Mouse (Mus musculus) forebrain, postnatal 0 days (tissue): Measurements from ENCODE around the gene Celf6. TPM values are rescaled to one million over a fixed set of nuclear protein-coding genes. Genes with fewer than 3 reads are reported as not detected.
A peak's percentile ranks its signal among the peaks of the same experiment; 100 is the strongest.

Experiments used
- ATAC-seq: fragments of 200-750 bp; cut with Nextera tagmentation; 2 replicates; pipeline ENCODE4 v1.8.0; 2017; ENCODE audit warnings: mild to moderate bottlenecking, moderate library complexity
- DNase-seq: peaks from one replicate; pipeline ENCODE4 v3.0.0-alpha.2; 2015
- H3K27ac ChIP-seq: fragments of 300-500 bp; sonication (generic); 2 replicates; pipeline ENCODE4 v1.5.1; 2014; ENCODE audit warnings: low read depth, mild to moderate bottlenecking, antibody characterized with exemption, low read length, moderate library complexity, mixed read lengths
- H3K27me3 ChIP-seq: fragments of 300-500 bp; sonication (generic); 2 replicates; pipeline ENCODE4 v1.6.1; 2014; ENCODE audit warnings: mild to moderate bottlenecking, low read length, mixed read lengths; ENCODE audit not compliant: insufficient read depth
- H3K36me3 ChIP-seq: fragments of 300-500 bp; sonication (generic); 2 replicates; pipeline ENCODE4 v1.6.1; 2014; ENCODE audit warnings: mild to moderate bottlenecking, moderate library complexity; ENCODE audit not compliant: insufficient read depth
- H3K4me1 ChIP-seq: fragments of 300-500 bp; sonication (generic); 2 replicates; pipeline ENCODE4 v1.6.1; 2014; ENCODE audit warnings: antibody characterized with exemption; ENCODE audit not compliant: insufficient read depth
- H3K4me2 ChIP-seq: fragments of 300-500 bp; sonication (generic); 2 replicates; pipeline ENCODE4 v1.6.1; 2014; ENCODE audit warnings: low read depth, mild to moderate bottlenecking, moderate library complexity
- H3K4me3 ChIP-seq: fragments of 300-500 bp; sonication (generic); 2 replicates; pipeline ENCODE4 v1.5.1; 2014; ENCODE audit warnings: low read depth, low read length, mixed read lengths
- H3K9ac ChIP-seq: fragments of 300-500 bp; sonication (generic); 2 replicates; pipeline ENCODE4 v1.6.1; 2014; ENCODE audit warnings: mild to moderate bottlenecking
- H3K9me3 ChIP-seq: fragments of 300-500 bp; sonication (generic); 2 replicates; pipeline ENCODE4 v1.6.1; 2016; ENCODE audit warnings: low read length
- CTCF ChIP-seq: sonication (generic); IDR thresholded peaks from 2 replicates; pipeline ENCODE4 v1.5.1; 2016; ENCODE audit warnings: antibody characterized with exemption, control low read depth, low read depth
- WGBS: fragments of 180-500 bp; shearing (Covaris S2); extraction: QIAGEN DNeasy Blood & Tissue Kit; methylation state at CpG from one replicate; pipeline ENCODE4 v1.1.7; 2014; 5-methylcytosine and 5-hydroxymethylcytosine counted together
- polyA plus RNA-seq: library from polyadenylated mRNA; unstranded; fragments of >200 nt; fragmentation: Nextera tagmentation; extraction: Ambion mirVana; gene quantifications from 2 replicates; pipeline ENCODE4 v1.2.1, GENCODE M21; 2015
- total RNA-seq: library from RNA; depleted of rRNA; stranded (reverse); fragments of >200 nt; gene quantifications from 2 replicates; pipeline ENCODE4 v1.2.3, GENCODE M21; 2014

Gene Celf6
- total and polyA plus RNA-seq, 2 experiments from 2014 or later: 41.7 to 97.6 TPM

DNA sequence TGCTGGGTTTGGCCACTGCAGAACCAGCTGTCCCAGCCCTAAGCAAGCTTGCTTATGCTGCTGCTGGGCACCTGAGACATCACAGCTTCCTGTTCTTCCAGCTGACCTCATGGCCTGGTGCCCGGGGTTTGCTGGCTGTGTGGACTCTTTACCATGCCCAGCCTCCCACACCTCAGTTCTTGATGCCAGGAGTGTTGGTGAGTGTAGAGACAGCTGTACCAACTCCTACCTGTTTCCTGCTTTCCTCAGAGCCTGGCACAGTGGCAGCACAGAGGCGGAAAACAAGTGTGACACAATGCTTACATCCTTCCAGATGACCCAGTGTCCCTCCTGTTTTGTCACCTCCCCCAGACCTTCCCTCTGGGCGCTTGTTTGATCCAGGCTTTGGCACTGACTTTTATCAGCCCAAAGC is 26.1 kb upstream of the Celf6 start:
- 87% methylated on average over 3 of the region's 3 CpGs for WGBS
- no peaks in the 10 kb centered on the region for H3K9me3 ChIP-seq
- H3K27ac ChIP-seq: no peak overlapping the region
- no peak overlapping the region for H3K9ac ChIP-seq
- 0 out of 2 replicates have a peak, but pooled peaks cover 17% of the 10 kb centered on the region for H3K36me3 ChIP-seq
- no peak for TF ChIP-seq CTCF
- H3K4me1 ChIP-seq: no peaks in the 10 kb centered on the region
- no peak overlapping the region for H3K4me2 ChIP-seq
- H3K27me3 ChIP-seq: no peaks in the 10 kb centered on the region
- DNase-seq: no peak
- H3K4me3 ChIP-seq: no peak overlapping the region
- no peak for ATAC-seq

- H3K4me1 ChIP-seq: no peaks in the 10 kb centered on the region
- 0 out of 2 replicates have a peak, but pooled peaks cover 21% of the 10 kb centered on the region for H3K36me3 ChIP-seq
- no peak overlapping the region for H3K4me2 ChIP-seq
- no peak overlapping the region for H3K9ac ChIP-seq
- TF ChIP-seq CTCF: no peak
- no peak overlapping the region for H3K4me3 ChIP-seq
- ATAC-seq (no peak), DNase-seq (no peak)
- 79% methylated on average over 5 of the region's 5 CpGs for WGBS
- H3K27ac ChIP-seq: no peak overlapping the region
- no peaks in the 10 kb centered on the region for H3K9me3 ChIP-seq
- H3K27me3 ChIP-seq: no peaks in the 10 kb centered on the region
These were observed 25.1 kb upstream of the Celf6 start for GRCm38 (mm10) chr9:59552610-59553009.

- H3K9me3 ChIP-seq: no peaks in the 10 kb centered on the region
- no peak overlapping the region for H3K4me3 ChIP-seq
- no peak for TF ChIP-seq CTCF
- H3K36me3 ChIP-seq: peaks cover 31% of the 10 kb centered on the region
- no peak overlapping the region for H3K4me2 ChIP-seq
- no peak overlapping the region for H3K9ac ChIP-seq
- no peaks in the 10 kb centered on the region for H3K4me1 ChIP-seq
- H3K27ac ChIP-seq: no peak overlapping the region
- DNase-seq: no peak
- WGBS: 85% methylated on average over 4 of the region's 4 CpGs
- no peak for ATAC-seq
- H3K27me3 ChIP-seq: no peaks in the 10 kb centered on the region
These were observed 24.0 kb upstream of the Celf6 start for GRCm38 (mm10) chr9:59553719-59554118.

DNA sequence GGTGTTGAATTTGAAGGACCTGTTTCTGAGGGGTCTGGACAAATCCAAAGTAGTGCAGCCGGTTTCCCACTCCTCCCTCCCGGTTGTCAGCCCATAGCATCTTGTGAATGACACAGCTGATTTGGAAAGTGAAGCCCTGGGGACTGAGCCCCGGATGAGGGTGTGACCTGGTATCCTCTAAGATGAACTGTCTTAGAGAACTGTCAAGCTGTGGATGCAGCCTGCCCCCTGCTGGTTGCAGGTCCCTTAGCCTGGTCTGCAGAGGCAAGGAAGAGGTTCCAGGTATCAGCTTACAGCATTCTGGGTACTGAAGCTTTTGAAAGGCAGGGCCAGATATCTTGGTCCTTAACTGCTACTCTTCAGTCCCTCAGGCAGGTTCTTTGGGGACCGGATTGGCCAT is 12.1 kb upstream of the Celf6 start:
- ATAC-seq: peak; percentile 67
- no peaks in the 10 kb centered on the region for H3K4me1 ChIP-seq
- no peaks in the 10 kb centered on the region for H3K27me3 ChIP-seq
- no peak overlapping the region for H3K4me2 ChIP-seq
- no peak overlapping the region for H3K9ac ChIP-seq
- WGBS: 34% methylated on average over 4 of the region's 4 CpGs
- no peaks in the 10 kb centered on the region for H3K9me3 ChIP-seq
- DNase-seq: peak; percentile 65
- no peak overlapping the region for H3K4me3 ChIP-seq
- H3K36me3 ChIP-seq: peaks cover 48% of the 10 kb centered on the region
- peak; percentile 80 for TF ChIP-seq CTCF
- H3K27ac ChIP-seq: no peak overlapping the region

DNA sequence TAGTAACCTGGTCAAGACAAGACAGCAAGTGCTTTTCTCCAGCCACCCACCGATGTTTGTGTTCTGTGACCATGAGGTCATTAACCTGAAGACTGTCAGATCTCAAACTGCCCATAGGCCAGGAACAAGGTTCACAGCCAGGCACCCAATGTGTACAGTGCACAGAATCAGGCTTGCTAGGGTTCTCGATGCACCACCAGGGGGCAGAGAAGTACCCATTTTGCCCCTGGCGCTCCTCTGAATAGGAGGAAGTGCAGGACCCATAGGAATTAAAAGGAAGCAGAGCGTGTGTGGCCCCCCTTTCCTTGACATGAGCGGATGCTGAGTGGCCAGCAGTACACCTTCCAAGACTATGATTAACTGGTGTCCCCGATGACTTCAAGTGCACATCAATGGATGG is 10.6 kb upstream of the Celf6 start:
- H3K4me3 ChIP-seq: no peak overlapping the region
- no peaks in the 10 kb centered on the region for H3K4me1 ChIP-seq
- peak; percentile 91 for TF ChIP-seq CTCF
- WGBS: 39% methylated on average over 6 of the region's 6 CpGs
- peaks cover 36% of the 10 kb centered on the region for H3K36me3 ChIP-seq
- H3K9me3 ChIP-seq: no peaks in the 10 kb centered on the region
- H3K9ac ChIP-seq: no peak overlapping the region
- ATAC-seq (peak; percentile 92), DNase-seq (peak; percentile 80)
- no peak overlapping the region for H3K4me2 ChIP-seq
- no peaks in the 10 kb centered on the region for H3K27me3 ChIP-seq
- no peak overlapping the region for H3K27ac ChIP-seq

DNA sequence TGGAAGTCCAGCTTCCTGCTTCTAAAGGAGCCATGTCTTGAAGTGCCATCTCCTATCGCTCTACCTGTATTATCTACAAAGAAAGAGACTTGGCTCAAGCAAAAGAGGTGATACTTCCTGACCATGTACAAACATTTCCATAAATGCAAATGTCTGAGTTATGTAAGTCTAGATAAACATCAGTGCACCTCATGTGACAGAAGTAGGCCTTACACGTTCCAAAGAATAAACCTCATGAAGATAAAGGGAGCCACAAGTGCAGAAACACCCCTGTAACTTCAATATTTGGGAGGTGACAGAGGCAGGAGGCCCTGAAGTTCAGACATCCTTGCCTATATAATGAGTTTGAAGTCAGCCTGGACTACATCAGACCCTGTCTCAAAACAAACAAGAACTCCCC is 5.9 kb upstream of the Celf6 start:
- peaks cover 5% of the 10 kb centered on the region for H3K27me3 ChIP-seq
- H3K9me3 ChIP-seq: no peaks in the 10 kb centered on the region
- H3K9ac ChIP-seq: no peak overlapping the region
- WGBS: 81% methylated on average over 2 of the region's 2 CpGs
- H3K4me2 ChIP-seq: no peak overlapping the region
- no peak overlapping the region for H3K27ac ChIP-seq
- no peak for ATAC-seq
- no peak for TF ChIP-seq CTCF
- no peaks in the 10 kb centered on the region for H3K4me1 ChIP-seq
- DNase-seq: no peak
- no peaks in the 10 kb centered on the region for H3K36me3 ChIP-seq
- H3K4me3 ChIP-seq: no peak overlapping the region

DNA sequence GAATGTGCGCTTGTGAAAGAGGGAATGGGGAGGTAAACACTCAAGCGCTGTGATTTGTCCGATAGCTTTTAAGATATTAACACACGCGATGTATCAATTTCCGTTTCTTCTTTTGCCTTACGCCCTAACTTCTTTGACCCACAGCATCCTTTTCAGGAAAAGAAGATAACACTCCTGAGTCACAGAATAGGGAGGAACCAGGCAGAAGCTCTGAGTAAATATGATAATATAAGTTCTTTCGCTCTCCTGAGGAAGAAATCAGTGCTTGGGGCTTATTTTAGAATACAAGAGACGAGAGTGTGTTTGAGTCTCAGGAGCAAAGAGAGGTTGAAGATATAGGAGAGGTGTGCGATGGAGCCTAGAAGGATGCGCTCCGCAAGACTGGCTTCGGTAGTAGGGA is 316 bp upstream of the Celf6 start:
- DNase-seq (no peak), ATAC-seq (no peak)
- H3K4me2 ChIP-seq: peak overlapping the region; percentile 70
- 11% methylated on average over 13 of the region's 13 CpGs for WGBS
- TF ChIP-seq CTCF: no peak
- H3K9ac ChIP-seq: peak overlapping the region; percentile 71; the same call in 1 of the 2 replicates
- H3K4me3 ChIP-seq: peak overlapping the region; percentile 69
- H3K27me3 ChIP-seq: peaks cover 5% of the 10 kb centered on the region
- no peaks in the 10 kb centered on the region for H3K9me3 ChIP-seq
- H3K36me3 ChIP-seq: no peaks in the 10 kb centered on the region
- no peaks in the 10 kb centered on the region for H3K4me1 ChIP-seq
- no peak overlapping the region for H3K27ac ChIP-seq

DNA sequence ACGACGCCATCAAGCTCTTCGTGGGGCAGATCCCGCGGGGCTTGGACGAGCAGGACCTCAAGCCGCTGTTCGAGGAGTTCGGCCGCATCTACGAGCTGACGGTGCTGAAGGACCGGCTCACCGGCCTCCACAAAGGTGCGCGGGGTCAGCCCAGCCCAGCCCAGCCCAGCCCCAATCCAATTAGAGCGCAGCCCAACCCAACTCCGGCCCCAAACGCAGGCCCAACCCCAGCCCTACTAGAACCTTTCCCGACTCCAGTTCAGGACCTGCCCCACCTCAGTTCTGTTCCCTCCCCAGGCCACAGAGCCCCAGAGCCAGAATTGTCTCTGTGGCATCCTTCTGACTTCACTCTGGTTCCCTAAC is 769 bp downstream of the Celf6 start:
- under 1% methylated on average over 20 of the region's 20 CpGs for WGBS
- Histone ChIP-seq H3K4me3 (peak overlapping the region; percentile 69), H3K36me3 (no peaks in the 10 kb centered on the region), H3K27ac (peak overlapping the region; percentile 66; the same call in 1 of the 2 replicates), H3K4me2 (peak overlapping the region; percentile 70), H3K27me3 (peaks cover 5% of the 10 kb centered on the region), H3K4me1 (no peaks in the 10 kb centered on the region), H3K9me3 (no peaks in the 10 kb centered on the region), H3K9ac (peak overlapping the region; percentile 71)
- ATAC-seq: no peak; the same call in 1 of the 2 replicates
- no peak for DNase-seq
- TF ChIP-seq CTCF: no peak
